Mouse (Mus musculus) embryonic fibroblast, embryonic 13.5 days (primary cell): Measurements from ENCODE around the gene Zfp157.
"Not testable (repeated sequence)": the region's sequence is repeated elsewhere in the genome, so short reads cannot be mapped to it uniquely, and the experiment has no call there.

Experiments
- CTCF ChIP-seq: IDR thresholded peaks from 2 replicates; pipeline ENCODE4 v1.5.1; 2011; ENCODE audit warnings: mild to moderate bottlenecking, control low read depth, low read length, moderate library complexity, borderline replicate concordance; ENCODE audit not compliant: insufficient read depth
- POLR2A ChIP-seq: IDR thresholded peaks from 2 replicates; pipeline ENCODE4 v1.6.1; 2011; ENCODE audit warnings: low read depth, mild to moderate bottlenecking, control low read depth, low read length, moderate library complexity

DNA sequence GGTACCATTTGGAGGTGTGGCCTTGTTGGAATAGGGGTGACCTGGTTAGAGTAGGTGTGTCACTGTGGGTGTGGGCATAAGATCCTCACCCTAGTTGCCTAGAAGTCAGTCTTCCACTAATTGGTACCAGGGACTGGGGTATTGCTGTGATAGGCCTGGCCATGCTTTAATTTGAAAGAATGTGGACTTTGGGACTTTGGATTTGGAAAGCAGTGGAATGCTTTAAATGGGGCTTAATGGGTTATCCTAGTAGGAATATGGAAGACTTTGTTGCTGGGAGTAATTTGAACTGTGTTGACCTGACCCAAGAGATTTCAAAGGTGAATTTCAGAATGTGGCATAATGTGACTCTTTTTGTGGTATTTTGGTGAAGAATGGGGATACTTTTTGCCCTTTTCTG lies 40.8 kb upstream of the Zfp157 start:
- TF ChIP-seq POLR2A, CTCF: not testable (repeated sequence)
